Mouse (Mus musculus) left cerebral cortex, postnatal 14 days (tissue): ENCODE results near the gene Bri3. TPM values are rescaled to one million over a fixed set of nuclear protein-coding genes. Genes with fewer than 3 reads are reported as not detected.
"Not testable (repeated sequence)": the region's sequence is repeated elsewhere in the genome, so short reads cannot be mapped to it uniquely, and the experiment has no call there.

ENCODE experiments used
- DNase-seq, 2 experiments: peaks; one replicate each; pipeline ENCODE4 v3.0.0; 2021 to 2022; ENCODE audit warnings: low spot score in 2 of 2, mixed read lengths in 1 of 2
- intact Hi-C: fragments of 180-260 bp; cut with DNase I; formaldehyde crosslinking; loops from one replicate; pipeline ENCODE4 v1.15.1; 2025
- total RNA-seq, 2 experiments: library from RNA; stranded (reverse); gene quantifications; 2 replicates each; pipeline ENCODE4 v1.2.3; 2021

The Bri3 gene
- total RNA-seq, 2 experiments from 2014 or later = 62.1 to 75.0 TPM

DNA sequence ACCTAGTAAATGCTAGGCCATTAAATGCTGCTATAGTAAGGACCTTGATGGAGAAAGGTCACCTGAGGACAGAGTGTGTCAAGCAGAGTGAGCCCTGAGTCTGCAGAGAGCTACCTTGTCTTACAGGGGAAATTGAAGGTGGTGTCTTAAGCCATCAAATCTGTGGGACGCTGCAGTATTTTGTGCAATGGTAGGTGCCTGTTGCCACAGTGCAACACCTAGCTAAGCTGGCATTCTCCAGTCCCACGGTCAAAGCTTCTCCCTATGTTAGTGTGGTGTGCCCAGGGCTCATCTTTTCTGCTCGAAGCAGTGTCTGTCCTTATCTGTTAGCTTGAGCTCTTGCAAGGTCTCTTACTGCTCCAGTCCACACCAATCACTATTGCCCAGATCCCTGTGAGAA lies 78.5 kb downstream of the Bri3 start:
- no peak for DNase-seq
- intact Hi-C loops = no loop called here

DNA sequence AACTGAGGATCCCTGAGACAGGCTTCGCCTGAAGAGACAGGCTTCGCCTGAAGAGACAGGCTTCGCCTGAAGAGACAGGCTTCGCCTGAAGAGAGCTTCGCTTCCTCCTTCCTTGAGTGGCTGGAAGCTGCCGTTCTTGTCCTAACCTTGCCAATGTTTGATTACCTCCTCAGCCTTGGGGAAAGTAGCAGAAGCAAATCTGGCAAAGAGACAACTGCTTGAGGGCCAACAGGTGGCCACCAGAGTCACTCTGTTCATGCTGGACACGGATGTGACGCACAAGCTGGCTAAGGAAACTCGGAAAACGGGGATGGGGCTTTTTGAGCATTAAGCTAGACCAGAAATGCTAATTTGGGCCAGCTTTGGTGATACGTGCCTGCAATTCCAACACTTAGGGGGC lies 89.8 kb downstream of the Bri3 start:
- no peak for DNase-seq
- intact Hi-C loops = no loop called here

DNA sequence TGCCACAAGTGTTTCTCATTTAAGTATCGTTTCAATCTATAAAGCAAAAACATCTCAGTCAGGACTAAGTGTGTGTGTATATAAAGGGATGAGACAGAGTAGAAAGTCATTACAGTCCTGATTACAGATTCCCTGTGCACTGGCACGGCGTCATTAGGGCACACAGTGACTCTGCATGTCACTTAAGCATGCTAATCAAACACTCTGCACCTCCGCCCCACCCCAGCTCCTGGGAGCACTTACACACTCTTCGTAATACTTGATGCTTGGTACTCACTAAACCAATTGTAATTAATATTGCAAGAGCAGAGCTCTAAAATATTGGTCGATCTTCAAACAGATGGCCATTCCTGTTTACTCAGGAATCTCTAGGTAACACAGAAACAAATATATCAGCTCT lies 91.1 kb downstream of the Bri3 start:
- DNase-seq, intact Hi-C loops: not testable (repeated sequence)

GRCm38 (mm10) chr5:144338787-144339186 lies 94.5 kb downstream of the Bri3 start:
- intact Hi-C loops = no loop called here
- DNase-seq = no peak

- intact Hi-C loops = no loop called here
- no peak for DNase-seq
Measured at GRCm38 (mm10) chr5:144341085-144341484, 96.8 kb downstream of the Bri3 start.

DNA sequence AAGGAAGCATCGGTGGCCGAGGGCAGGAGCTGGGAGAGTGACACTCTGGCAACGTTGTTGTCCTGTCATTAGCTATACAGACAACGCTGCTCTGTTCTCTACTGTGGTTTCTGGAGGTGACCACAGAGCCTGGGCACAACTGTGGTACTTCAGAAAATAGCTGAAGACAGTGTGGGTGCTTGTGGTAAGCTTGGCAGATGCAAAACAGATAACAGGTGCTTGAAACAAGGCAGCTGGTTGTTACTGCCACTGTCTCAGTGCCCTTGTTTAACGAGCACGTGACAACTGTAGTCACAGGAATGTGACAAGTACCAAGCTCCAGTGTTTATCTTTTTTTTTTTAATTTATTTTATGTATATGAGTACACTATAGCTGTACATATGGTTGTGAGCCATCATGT lies 100.4 kb downstream of the Bri3 start:
- intact Hi-C loops = no loop called here
- no peak for DNase-seq

DNA sequence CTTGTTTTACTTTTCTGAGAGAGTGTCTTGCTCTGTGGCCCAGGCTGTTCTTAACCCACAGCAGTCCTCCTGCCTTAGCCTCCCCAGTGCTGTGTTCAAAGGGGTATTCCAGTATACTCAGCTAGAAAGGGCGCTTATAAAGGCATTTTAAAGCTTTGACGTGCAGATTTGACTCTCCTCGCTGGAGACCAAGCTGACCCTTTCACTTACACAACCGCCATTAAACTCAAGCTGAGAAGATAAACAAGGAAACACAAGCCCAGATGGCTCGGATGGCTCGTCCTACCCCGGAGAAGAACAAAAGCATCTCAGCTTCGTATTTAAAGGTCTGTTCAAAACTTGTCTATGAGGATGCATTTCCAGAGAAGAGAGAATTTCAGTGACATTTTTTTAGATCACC lies 106.9 kb downstream of the Bri3 start:
- intact Hi-C loops = no loop called here
- no peak for DNase-seq

DNA sequence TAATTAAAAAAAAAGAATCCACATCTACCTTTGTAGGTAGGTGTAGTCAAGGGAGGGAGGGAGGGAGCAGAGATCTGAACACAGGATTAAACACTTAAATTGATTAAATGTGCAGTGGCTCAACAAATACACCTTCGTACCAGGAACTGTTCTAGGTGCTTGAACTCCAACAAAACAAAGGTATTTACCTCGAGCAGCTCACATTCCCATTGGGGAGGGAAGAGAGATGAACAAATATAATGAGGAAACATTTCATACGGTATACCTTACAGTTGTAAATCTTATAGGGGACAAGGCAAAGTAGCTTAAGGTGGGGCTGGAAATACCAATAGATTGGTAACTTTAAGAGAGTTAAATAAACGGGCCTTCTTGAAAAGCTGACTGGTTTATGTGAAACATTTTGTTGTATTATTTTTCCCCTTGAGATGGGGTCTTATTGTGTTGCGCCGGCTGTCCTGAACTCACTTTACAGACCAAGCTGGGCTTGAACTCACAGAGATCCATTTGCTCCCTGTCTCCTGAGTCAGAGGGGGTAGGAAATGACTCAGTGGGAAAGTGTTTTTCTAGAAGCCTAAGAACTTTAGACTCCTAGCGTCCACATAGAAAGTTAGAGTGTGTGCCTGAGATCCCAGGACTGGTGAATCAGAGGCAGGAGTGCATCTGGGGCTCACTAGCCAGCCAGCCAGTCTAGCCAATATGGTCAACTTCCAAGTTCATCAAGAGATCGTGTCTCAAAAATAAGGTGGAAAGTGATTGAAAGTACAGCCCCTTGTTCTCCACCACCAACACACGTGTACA lies 108.2 kb downstream of the Bri3 start:
- intact Hi-C loops = no loop called here
- DNase-seq = no peak

- intact Hi-C loops = no loop called here
Measured at GRCm38 (mm10) chr5:144356776-144357455, 112.7 kb downstream of the Bri3 start.

GRCm38 (mm10) chr5:144357551-144357880 lies 113.3 kb downstream of the Bri3 start:
- intact Hi-C loops = no loop called here
- no peak for DNase-seq

More at GRCm38 (mm10) chr5:144356776-144357455, 112.7 kb downstream of the Bri3 start:
- DNase-seq = no peak

DNA sequence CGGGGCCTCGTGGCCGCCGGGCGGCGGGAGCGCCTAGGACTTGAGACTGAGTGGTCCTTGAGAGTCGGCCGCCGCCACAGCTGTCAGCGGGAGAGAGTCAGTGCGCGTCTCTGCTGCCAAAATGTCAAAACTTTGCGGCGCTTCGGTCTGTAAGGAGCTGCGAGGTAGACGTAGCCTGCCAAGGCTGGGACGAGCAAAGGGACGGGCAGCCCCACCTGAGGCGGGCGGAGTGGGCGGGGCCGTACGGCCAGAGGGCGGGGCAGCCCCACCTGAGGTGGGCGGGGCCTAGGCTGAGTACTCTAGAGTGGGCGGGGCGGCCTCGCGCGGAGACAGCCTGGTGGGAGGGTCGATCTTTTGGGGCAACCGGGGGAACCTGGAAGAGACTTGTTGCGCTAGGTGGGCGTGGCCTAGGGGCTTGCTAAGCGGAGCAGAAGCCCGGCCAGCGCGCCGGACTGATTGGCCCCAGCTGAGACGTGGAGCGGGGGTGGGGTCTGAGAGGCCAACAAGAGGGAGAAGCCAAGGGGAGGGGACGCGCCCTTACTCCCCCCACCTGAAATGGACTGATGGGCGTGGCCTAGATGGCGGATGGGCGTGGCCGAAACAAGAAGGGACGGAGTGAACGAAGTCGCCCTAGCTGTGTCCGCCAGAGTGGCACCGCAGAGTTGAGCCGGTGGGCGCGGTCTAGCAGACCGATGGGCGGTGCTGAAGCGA lies 113.8 kb downstream of the Bri3 start, which contains the start of gene Baiap2l1:
Gene Baiap2l1, minus strand, starts transcription at position 232 of the 711 bp plus-strand sequence.
- intact Hi-C loops = no loop called here
- peak; percentile 20 to 37 for DNase-seq

DNA sequence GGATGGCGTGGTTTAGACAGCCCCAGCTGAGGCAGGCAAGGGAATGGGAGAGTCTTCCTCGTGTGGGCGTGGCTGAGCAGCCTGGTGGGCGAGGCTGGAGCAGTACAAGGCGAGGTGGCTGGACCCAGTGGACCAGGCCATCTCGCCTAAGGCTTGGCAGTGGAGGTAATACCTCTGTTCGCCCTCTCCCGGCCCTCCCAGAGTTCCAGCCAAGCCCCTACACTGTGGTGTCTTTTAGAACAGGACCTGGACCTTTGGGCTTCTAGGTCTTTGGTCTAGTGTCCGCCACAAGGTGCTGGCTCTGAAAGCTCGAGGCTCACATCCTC lies 114.3 kb downstream of the Bri3 start:
- intact Hi-C loops = no loop called here

DNA sequence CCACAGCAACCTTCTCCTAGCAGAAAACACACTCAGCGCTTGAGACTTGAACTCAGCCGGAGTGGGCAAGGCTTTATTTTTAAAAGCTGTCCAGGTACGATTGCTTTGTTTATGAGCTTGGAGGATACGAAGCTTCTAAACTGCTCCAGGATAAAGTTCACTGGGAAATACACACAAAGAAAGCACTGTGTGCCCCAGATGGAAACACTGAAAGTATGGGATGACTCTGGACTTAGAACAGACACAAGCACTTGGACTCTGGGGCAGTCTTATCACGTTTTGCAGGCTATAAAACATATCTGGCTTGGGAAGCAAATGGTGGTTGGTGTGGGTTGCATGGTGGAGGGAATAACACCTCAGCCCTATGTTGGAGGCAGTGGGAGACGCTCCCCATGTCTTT lies 115.6 kb downstream of the Bri3 start:
- intact Hi-C loops = no loop called here
- DNase-seq = no peak

More for the DNA sequence above, 114.3 kb downstream of the Bri3 start:
- no peak for DNase-seq

DNA sequence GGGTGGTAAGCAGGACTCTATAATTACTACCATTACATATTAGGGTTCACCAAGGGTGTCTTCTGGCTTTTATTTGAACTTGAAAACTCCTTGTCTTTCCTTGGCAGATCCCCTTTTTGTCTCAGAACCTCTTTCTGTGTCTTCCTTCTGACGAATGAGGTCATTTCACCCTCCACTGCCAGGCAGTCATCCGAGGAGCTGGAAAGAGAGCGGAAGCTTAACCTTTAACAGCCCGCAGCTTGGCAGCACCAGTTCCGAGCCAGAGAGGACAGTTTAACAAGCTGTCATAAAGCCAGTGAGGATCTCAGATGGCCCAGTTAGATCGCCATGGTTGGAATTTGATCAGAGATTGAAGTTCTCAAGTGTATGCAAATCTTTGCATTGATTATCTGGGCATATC lies 116.1 kb downstream of the Bri3 start:
- intact Hi-C loops = no loop called here
- no peak for DNase-seq

DNA sequence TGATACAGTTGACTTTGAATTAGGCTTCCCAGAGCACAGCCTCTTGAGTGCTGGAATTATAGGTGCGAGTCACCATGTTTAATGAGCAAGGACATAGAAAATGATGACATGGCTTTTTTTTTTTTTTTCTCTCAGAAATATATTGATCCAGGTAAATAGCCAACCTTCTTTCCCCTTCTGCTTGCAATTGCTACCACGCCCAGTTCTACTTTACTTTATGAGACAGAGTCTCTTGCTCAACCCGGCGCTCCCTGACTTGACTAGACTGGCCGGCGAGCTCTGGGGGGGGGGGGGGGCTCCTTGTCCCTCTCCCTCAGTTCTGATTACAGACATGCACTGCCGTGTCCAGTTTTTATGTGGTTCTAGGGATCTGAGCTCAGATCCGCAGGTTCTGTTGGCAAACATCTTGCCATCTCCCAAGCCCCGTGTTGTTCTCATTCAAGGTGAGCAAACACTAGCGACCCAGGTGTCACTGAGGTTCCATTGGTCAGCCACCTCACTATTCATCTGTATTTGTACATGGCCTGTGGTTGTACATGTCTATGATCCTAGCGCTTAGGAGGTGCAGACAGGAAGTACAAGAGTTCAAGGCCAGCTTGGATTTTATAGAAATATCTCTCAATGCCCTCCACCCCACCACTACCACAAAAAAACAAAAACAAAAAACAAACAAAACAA lies 120.6 kb downstream of the Bri3 start:
- no peak for DNase-seq

DNA sequence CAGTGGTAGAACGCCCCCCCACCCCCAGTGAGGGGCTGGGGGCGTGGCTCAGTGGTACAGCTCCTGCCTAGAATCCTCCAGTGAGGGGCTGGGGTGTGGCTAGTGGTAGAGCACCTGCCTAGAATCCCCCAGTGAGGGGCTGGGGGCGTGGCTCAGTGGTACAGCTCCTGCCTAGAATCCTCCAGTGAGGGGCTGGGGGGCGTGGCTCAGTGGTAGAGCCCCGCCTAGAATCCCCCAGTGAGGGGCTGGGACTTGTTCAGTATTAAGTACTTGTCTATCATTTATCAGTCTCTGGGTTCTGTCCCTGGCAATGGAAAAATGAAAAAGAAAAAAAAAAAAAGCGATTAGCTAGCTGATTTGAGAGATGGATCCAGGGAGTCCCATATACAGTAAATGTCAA lies 122.3 kb downstream of the Bri3 start:
- intact Hi-C loops, DNase-seq: not testable (repeated sequence)

More for the DNA sequence above, 120.6 kb downstream of the Bri3 start:
- intact Hi-C loops = no loop called here

GRCm38 (mm10) chr5:144368661-144369205 lies 124.5 kb downstream of the Bri3 start:
- DNase-seq = no peak
- intact Hi-C loops = no loop called here

- intact Hi-C loops = no loop called here
- no peak for DNase-seq
Measured at GRCm38 (mm10) chr5:144370986-144371385, 126.7 kb downstream of the Bri3 start.

GRCm38 (mm10) chr5:144372177-144372576 lies 127.9 kb downstream of the Bri3 start:
- intact Hi-C loops = no loop called here
- DNase-seq = no peak

- intact Hi-C loops = no loop called here
- DNase-seq = no peak
Measured at GRCm38 (mm10) chr5:144372885-144373284, 128.6 kb downstream of the Bri3 start.
